Mouse (Mus musculus) intestine, postnatal 0 days (tissue): ENCODE measurements around the gene Ddx19a. TPM values are rescaled to one million over a fixed set of nuclear protein-coding genes. Genes with fewer than 3 reads are reported as not detected.
"Not testable (repeated sequence)": the region's sequence is repeated elsewhere in the genome, so short reads cannot be mapped to it uniquely, and the experiment has no call there.

Source experiments
- ATAC-seq: fragments of 200-750 bp; cut with Nextera tagmentation; 2 replicates; pipeline ENCODE4 v1.8.0; 2017; ENCODE audit warnings: mild to moderate bottlenecking, moderate TSS enrichment, moderate library complexity
- H3K27ac ChIP-seq: fragments of 300-500 bp; sonication (generic); 2 replicates; pipeline ENCODE4 v1.5.1; 2014; ENCODE audit warnings: mild to moderate bottlenecking, low read depth, low read length, moderate library complexity
- H3K27me3 ChIP-seq: fragments of 300-500 bp; sonication (generic); replicated peaks from 2 replicates; pipeline ENCODE4 v1.6.1; 2014; ENCODE audit warnings: low read length, mixed read lengths; ENCODE audit not compliant: control insufficient read depth, insufficient read depth
- H3K36me3 ChIP-seq: fragments of 300-500 bp; sonication (generic); 2 replicates; pipeline ENCODE4 v1.6.1; 2014; ENCODE audit warnings: mild to moderate bottlenecking, moderate library complexity; ENCODE audit not compliant: control insufficient read depth, insufficient read depth
- H3K4me1 ChIP-seq: fragments of 300-500 bp; sonication (generic); replicated peaks from 2 replicates; pipeline ENCODE4 v1.6.1; 2014; ENCODE audit warnings: antibody characterized with exemption, low read length, mixed read lengths; ENCODE audit not compliant: control insufficient read depth, insufficient read depth
- H3K4me2 ChIP-seq: fragments of 300-500 bp; sonication (generic); replicated peaks from 2 replicates; pipeline ENCODE4 v1.6.1; 2014; ENCODE audit warnings: low read depth, mild to moderate bottlenecking, moderate library complexity
- H3K4me3 ChIP-seq: fragments of 300-500 bp; sonication (generic); 2 replicates; pipeline ENCODE4 v1.5.1; 2014; ENCODE audit warnings: low read depth, low read length
- H3K9ac ChIP-seq: fragments of 300-500 bp; sonication (generic); 2 replicates; pipeline ENCODE4 v1.6.1; 2014; ENCODE audit warnings: mild to moderate bottlenecking, low read depth, low read length
- H3K9me3 ChIP-seq: fragments of 300-500 bp; sonication (generic); 2 replicates; pipeline ENCODE4 v1.6.1; 2016; ENCODE audit warnings: mixed run types; ENCODE audit not compliant: control insufficient read depth
- CTCF ChIP-seq: sonication (generic); IDR thresholded peaks from 2 replicates; pipeline ENCODE4 v1.5.1; 2016; ENCODE audit warnings: low read depth, mild to moderate bottlenecking, control low read depth, antibody characterized with exemption, moderate library complexity
- WGBS: fragments of 180-500 bp; shearing (Covaris S2); extraction: QIAGEN DNeasy Blood & Tissue Kit; methylation state at CpG from one replicate; pipeline ENCODE4 v1.1.7; 2014; 5-methylcytosine and 5-hydroxymethylcytosine counted together
- polyA plus RNA-seq: library from polyadenylated mRNA; unstranded; fragments of >200 nt; fragmentation: Nextera tagmentation; extraction: Ambion mirVana; gene quantifications from 2 replicates; pipeline ENCODE4 v1.2.1, GENCODE M21; 2015

Ddx19a gene
- polyA plus RNA-seq, 1 experiment from 2014 or later = 8.9 TPM

DNA sequence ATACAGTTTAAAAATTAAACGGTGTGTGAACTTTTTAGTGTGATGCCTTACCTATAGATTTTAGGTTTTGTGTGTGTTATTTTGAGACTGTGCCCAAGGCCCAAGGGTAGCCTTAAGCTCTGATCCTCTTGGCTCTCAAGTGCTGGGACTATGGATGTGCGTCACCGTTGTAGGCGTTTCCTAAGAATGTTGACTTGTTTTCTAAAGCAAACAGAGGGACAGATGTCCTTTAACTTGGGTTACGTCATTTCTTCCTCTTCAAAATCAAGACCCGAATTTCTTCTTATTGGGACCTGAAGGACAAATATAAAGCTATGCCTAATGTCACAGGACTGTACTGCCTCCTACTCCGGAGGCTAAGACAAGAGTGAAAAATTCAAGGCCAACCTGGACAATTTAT, 35.3 kb upstream of the Ddx19a start, which contains the start of gene Aars:
Aars (plus strand) TSS at position 229 of the 400 bp plus-strand sequence.
- no peaks in the 10 kb centered on the region for H3K27me3 ChIP-seq
- H3K27ac ChIP-seq = peak within 1 kb of the TSS; percentile 74
- H3K36me3 ChIP-seq = peaks cover 9% of the 10 kb centered on the region
- no peaks in the 10 kb centered on the region for H3K9me3 ChIP-seq
- WGBS = 90% methylated on average over 7 of the region's 7 CpGs
- H3K4me2 ChIP-seq = peak within 1 kb of the TSS; percentile 75
- peaks cover 4% of the 10 kb centered on the region; the same call in 1 of the 2 replicates for H3K4me1 ChIP-seq
- no peak for ATAC-seq
- H3K9ac ChIP-seq = peak within 1 kb of the TSS; percentile 66
- no peak for TF ChIP-seq CTCF
- H3K4me3 ChIP-seq = peak within 1 kb of the TSS; percentile 77

DNA sequence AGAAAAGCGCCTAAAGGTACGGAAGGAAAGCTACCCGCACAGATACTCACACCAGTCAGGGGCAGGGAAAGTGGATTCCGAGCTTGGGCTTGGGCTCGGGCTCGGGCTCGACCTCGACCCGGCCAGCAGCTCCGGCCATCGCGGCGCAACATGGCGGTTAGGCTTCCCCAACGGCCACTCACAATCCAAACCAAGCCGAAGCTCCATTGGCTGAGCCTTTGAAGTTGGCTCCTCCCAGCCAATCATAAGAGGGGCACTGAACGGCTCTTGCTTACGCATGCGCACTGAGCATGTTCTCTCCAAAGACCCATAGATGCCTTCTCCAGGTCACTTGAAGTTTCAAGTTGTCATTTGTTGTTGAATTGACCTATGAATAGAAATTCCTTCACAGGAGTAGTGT, 34.0 kb upstream of the Ddx19a start, which contains the start of gene Ddx19b:
Ddx19b (minus strand) TSS at position 180 of the 400 bp plus-strand sequence.
- ATAC-seq = no peak
- no peak within 1 kb of the TSS for H3K27ac ChIP-seq
- no peak for TF ChIP-seq CTCF
- no peak within 1 kb of the TSS for H3K9ac ChIP-seq
- peaks cover under 1% of the 10 kb centered on the region; the same call in 1 of the 2 replicates for H3K36me3 ChIP-seq
- H3K9me3 ChIP-seq = no peaks in the 10 kb centered on the region
- no peak within 1 kb of the TSS for H3K4me3 ChIP-seq
- H3K4me1 ChIP-seq = peaks cover 4% of the 10 kb centered on the region; the same call in 1 of the 2 replicates
- no peaks in the 10 kb centered on the region for H3K27me3 ChIP-seq
- 95% methylated on average over 19 of the region's 19 CpGs for WGBS
- H3K4me2 ChIP-seq = no peak within 1 kb of the TSS

DNA sequence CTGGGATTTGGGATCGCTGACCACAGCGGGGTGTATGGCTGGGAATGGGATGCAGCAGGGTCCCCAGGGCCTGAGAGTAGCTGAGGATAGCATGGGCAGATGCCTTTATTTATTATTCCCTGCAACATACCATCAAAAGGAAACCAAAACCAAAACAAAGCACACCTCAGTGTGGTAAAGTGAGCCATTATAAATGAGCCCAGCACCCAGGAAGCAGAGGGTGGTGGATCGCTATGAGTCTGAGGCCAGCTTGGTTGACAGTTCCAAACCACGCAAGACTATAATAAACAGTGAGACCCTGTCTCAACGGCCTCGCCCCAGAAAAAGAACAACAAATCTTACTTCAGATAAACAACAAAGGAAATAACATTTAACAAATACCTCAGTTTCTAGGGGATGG, 32.4 kb upstream of the Ddx19a start:
- Histone ChIP-seq H3K27me3 (no peaks in the 10 kb centered on the region), H3K4me2 (peak overlapping the region; percentile 48), H3K9ac (no peak overlapping the region), H3K27ac (no peak overlapping the region), H3K4me1 (peaks cover 4% of the 10 kb centered on the region; the same call in 1 of the 2 replicates), H3K9me3 (no peaks in the 10 kb centered on the region), H3K36me3 (no peaks in the 10 kb centered on the region; the same call in 1 of the 2 replicates), H3K4me3 (peak overlapping the region; percentile 21)
- WGBS = 73% methylated on average over 6 of the region's 6 CpGs
- no peak for TF ChIP-seq CTCF
- ATAC-seq = no peak

DNA sequence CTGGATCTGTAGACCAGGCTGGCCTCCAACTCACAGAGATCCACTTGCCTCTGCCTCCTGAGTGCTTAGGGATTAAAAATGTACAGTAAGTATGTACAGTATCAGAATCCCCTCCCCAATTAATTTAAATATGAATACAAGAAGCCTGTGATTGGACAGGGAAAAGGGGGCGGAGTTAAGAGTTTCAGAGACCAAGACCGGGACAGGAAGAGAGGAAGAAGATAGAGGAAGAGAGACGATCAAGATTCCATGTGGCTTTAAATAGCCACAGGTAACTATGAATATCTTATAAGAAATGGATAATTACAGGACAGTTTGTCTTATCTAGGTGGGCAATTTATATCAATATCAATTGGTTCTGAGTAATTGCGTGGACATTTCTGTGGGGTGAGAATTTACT, 32.0 kb upstream of the Ddx19a start:
- TF ChIP-seq CTCF = no peak
- H3K9me3 ChIP-seq = no peaks in the 10 kb centered on the region
- H3K9ac ChIP-seq = no peak overlapping the region
- H3K4me2 ChIP-seq = peak overlapping the region; percentile 48
- ATAC-seq = no peak
- WGBS = 44% methylated on average over 4 of the region's 4 CpGs
- peaks cover 4% of the 10 kb centered on the region; the same call in 1 of the 2 replicates for H3K4me1 ChIP-seq
- H3K27ac ChIP-seq = no peak overlapping the region
- peak overlapping the region; percentile 21 for H3K4me3 ChIP-seq
- no peaks in the 10 kb centered on the region; the same call in 1 of the 2 replicates for H3K36me3 ChIP-seq
- no peaks in the 10 kb centered on the region for H3K27me3 ChIP-seq

DNA sequence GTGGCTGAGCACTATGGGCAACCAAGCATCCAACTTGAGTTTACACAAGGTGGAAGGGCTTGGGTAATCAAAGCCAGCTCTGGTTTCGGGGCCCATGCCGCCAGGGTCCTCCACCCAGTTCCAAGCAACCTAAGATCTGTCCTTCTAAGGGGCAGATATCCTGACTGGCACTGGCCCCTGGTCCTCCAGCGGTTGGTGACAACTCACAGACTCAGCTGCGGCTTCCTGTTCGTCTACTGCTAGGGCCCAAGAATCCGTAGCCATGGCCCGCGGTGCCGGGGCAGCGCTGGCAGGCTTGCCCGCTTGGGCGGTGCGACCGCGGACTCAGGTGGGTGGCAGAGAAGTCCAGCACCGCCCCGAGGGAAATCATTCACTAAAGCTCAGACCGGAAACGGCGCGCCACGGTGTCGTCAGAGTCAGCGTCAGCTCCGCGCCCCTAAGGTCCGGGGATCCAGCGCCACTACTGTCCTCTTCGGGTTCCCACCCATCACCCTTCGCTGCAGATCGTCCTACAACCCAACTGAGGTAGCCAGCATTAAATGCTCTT, 29.9 kb upstream of the Ddx19a start:
- Histone ChIP-seq H3K9ac (peak overlapping the region; percentile 76), H3K27me3 (no peaks in the 10 kb centered on the region), H3K36me3 (no peaks in the 10 kb centered on the region; the same call in 1 of the 2 replicates), H3K27ac (peak overlapping the region; percentile 75), H3K4me3 (peak overlapping the region; percentile 69), H3K4me2 (peak overlapping the region; percentile 80), H3K9me3 (no peaks in the 10 kb centered on the region), H3K4me1 (peaks cover 4% of the 10 kb centered on the region; the same call in 1 of the 2 replicates)
- TF ChIP-seq CTCF = no peak
- under 1% methylated on average over 31 of the region's 31 CpGs for WGBS
- ATAC-seq = peak; percentile 93

DNA sequence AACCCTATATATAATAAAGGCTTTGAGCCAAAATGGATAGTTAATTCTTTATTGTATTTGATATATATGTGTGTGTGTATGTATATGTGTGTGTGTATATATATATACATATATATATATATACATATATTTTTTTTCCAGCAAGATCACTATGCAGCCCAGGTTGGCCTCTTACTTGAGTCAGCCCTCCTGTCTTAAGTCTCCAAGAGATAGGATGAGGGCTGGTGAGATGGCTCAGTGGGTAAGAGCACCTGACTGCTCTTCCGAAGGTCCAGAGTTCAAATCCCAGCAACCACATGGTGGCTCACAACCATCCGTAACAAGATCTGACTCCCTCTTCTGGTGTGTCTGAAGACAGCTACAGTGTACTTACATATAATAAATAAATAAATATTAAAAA, 29.0 kb upstream of the Ddx19a start:
- not testable (repeated sequence) for ATAC-seq, H3K27me3 ChIP-seq

DNA sequence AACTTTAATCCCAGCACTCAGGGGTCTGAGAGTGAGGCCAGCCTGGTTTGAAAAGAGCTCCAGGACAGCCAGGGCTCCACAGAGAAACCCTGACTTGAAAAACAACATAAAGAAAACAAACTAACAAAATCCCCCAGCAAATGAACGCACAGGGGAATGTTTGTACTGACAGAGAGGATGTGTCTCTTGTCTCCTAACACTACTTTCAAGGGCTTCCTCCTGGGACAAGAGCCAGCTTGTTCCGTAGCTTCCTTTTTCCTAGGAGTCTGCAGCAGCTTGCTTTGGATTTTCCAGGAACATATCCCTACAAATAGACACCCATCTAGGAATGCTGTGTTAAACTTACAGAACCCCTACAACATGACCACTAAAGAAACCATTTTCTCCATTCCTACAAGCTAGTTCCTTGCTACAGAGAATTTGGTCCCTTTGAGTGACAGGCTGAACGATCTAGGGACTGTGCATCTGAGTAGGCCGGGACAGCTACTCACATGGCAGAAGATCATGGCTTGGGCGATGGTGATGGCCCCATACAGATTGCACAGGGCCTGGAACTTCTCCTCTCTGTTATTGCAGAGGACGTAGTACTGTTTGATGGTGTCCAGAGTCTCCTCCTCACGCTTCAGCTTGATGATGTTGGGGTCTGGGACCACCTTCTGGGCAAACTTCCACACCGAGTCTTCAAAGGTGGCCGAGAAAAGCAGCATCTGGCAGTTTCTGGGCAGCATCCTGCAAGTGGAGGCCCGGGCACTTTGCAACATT, 12.8 kb upstream of the Ddx19a start:
- not testable (repeated sequence) for H3K4me1 ChIP-seq, ATAC-seq, H3K27me3 ChIP-seq, H3K9ac ChIP-seq, H3K9me3 ChIP-seq, H3K4me3 ChIP-seq, H3K4me2 ChIP-seq, H3K27ac ChIP-seq
- H3K36me3 ChIP-seq = peaks cover 36% of the 10 kb centered on the region
- WGBS = 87% methylated on average over 8 of the region's 10 CpGs

More for the DNA sequence above, 29.0 kb upstream of the Ddx19a start:
- H3K4me1 ChIP-seq, H3K27ac ChIP-seq, H3K9me3 ChIP-seq, H3K9ac ChIP-seq, H3K4me3 ChIP-seq, H3K36me3 ChIP-seq, H3K4me2 ChIP-seq: not testable (repeated sequence)
- 80% methylated on average over 1 of the region's 2 CpGs for WGBS
